Mouse (Mus musculus): ENCODE results near the gene Cdk5r2.

The Cdk5r2 gene

GRCm38 (mm10) chr1:74851001-74851775 lies 3.5 kb upstream of the Cdk5r2 start:
- DNase-seq (ENCODE audit: low spot score in 2 of 2) = no peak

GRCm38 (mm10) chr1:74855156-74855555 lies 422 bp downstream of the Cdk5r2 start:
- DNase-seq (ENCODE audit: low spot score in 2 of 2) = no peak

- DNase-seq (ENCODE audit: low spot score in 2 of 2) = no peak
These were observed 1.1 kb downstream of the Cdk5r2 start for GRCm38 (mm10) chr1:74855651-74856438.

- DNase-seq (ENCODE audit: low spot score in 2 of 2) = no peak
These were observed 1.6 kb downstream of the Cdk5r2 start for GRCm38 (mm10) chr1:74856439-74856720.

GRCm38 (mm10) chr1:74856791-74857190 lies 2.1 kb downstream of the Cdk5r2 start:
- no peak for DNase-seq (ENCODE audit: low spot score in 2 of 2)

- no peak for DNase-seq (ENCODE audit: low spot score in 2 of 2)
These were observed 2.5 kb downstream of the Cdk5r2 start for GRCm38 (mm10) chr1:74857201-74857600.

- DNase-seq (ENCODE audit: low spot score in 2 of 2) = no peak
These were observed 2.9 kb downstream of the Cdk5r2 start for GRCm38 (mm10) chr1:74857677-74858076.

GRCm38 (mm10) chr1:74858171-74858719 lies 3.5 kb downstream of the Cdk5r2 start:
- DNase-seq (ENCODE audit: low spot score in 2 of 2) = no peak

- DNase-seq (ENCODE audit: low spot score in 2 of 2) = no peak
These were observed 4.1 kb downstream of the Cdk5r2 start for GRCm38 (mm10) chr1:74858805-74859204.

- DNase-seq (ENCODE audit: low spot score in 2 of 2) = no peak
These were observed 4.7 kb downstream of the Cdk5r2 start for GRCm38 (mm10) chr1:74859223-74859984.

- DNase-seq (ENCODE audit: low spot score in 2 of 2) = no peak
These were observed 7.0 kb downstream of the Cdk5r2 start for GRCm38 (mm10) chr1:74861783-74862182.

GRCm38 (mm10) chr1:74872218-74872617 lies 17.5 kb downstream of the Cdk5r2 start:
- DNase-seq (ENCODE audit: low spot score in 2 of 2) = no peak

GRCm38 (mm10) chr1:74877199-74877598 lies 22.5 kb downstream of the Cdk5r2 start:
- no peak for DNase-seq (ENCODE audit: low spot score in 2 of 2)

- peak in 1 of 2 experiments; percentile 32 for DNase-seq (ENCODE audit: low spot score in 2 of 2)
These were observed 26.1 kb downstream of the Cdk5r2 start for GRCm38 (mm10) chr1:74880785-74881360.

- DNase-seq (ENCODE audit: low spot score in 2 of 2) = no peak
These were observed 27.5 kb downstream of the Cdk5r2 start for GRCm38 (mm10) chr1:74882055-74882734.

- DNase-seq (ENCODE audit: low spot score in 2 of 2) = no peak
These were observed 28.1 kb downstream of the Cdk5r2 start for GRCm38 (mm10) chr1:74882828-74883227.

- DNase-seq (ENCODE audit: low spot score in 2 of 2) = no peak
These were observed 28.7 kb downstream of the Cdk5r2 start for GRCm38 (mm10) chr1:74883441-74883840.

GRCm38 (mm10) chr1:74884196-74885141 lies 29.7 kb downstream of the Cdk5r2 start:
- no peak for DNase-seq (ENCODE audit: low spot score in 2 of 2)

GRCm38 (mm10) chr1:74885369-74886042 lies 30.8 kb downstream of the Cdk5r2 start, which contains the start of gene Fev:
Gene Fev, minus strand, starts transcription at chr1:74885419.
- DNase-seq (ENCODE audit: low spot score in 2 of 2) = no peak

All from spleen, postnatal 14 days (tissue).